Mouse (Mus musculus): ENCODE results near the gene Fyb2.

DNA sequence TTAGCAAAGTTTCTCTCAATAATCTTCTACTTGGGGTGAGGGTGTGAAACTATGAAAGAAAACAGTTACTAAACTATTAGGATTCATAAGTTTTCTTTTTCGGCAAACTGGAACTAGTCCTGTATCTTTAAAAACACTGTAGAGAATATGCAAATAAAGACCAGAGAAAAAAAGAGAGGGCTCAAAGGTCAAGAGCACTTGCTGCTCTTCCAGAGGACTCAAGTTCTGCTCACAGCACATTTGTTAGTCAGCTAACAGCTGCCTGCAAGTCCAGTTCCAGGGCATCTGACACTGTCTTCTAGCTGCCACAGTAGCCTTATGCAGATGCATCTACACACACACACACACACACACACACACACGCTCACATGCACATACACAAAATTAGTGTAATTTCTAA, 59.4 kb downstream of the Fyb2 start:
- no peak for TF ChIP-seq MAFK (IDR thresholded peaks at IDR 0.05; ENCODE audit: insufficient read depth, low read depth, low read length)
- no peak for TF ChIP-seq ZNF384 (IDR thresholded peaks at IDR 0.05; ENCODE audit: low read depth, low read length)
- no peak for TF ChIP-seq CHD2 (IDR thresholded peaks at IDR 0.05; ENCODE audit: low read depth, low read length)
- no peak for TF ChIP-seq HCFC1 (IDR thresholded peaks at IDR 0.05; ENCODE audit: borderline replicate concordance, insufficient read depth, low read length)
- TF ChIP-seq ZC3H11A (IDR thresholded peaks at IDR 0.05; ENCODE audit: borderline replicate concordance, low read depth, low read length), result no peak
